Mouse (Mus musculus): ENCODE results near the gene Asgr1. TPM values are rescaled to one million over a fixed set of nuclear protein-coding genes. Genes with fewer than 3 reads are reported as not detected.

Asgr1 gene
- total RNA-seq, 2 experiments from 2014 or later, result 3.7 to 3.9 TPM

Small RNAs within 50 kb of the gene (microRNA-seq; reads per million reads assigned to microRNA genes)
- 9,879 reads per million, percentile 95 among the genes with 10 or more reads in this experiment for gene Mir324

Other genes starting within 250 kb of the Asgr1 start
- gene Tmem102, start 248.5 kb upstream of the Asgr1 start, total RNA-seq (2021), result not detected
- not detected for gene Gm39566, start 238.8 kb upstream of the Asgr1 start, total RNA-seq (2021)
- not detected for gene Spem2, start 235.6 kb upstream of the Asgr1 start, total RNA-seq (2021)
- 1 to 10 TPM in 1 of 2 experiments, under 1 TPM in 1; 0.93 to 1.1 TPM for gene Spem1, start 231.9 kb upstream of the Asgr1 start, total RNA-seq (2021)
- gene Nlgn2, start 216.3 kb upstream of the Asgr1 start, total RNA-seq (2021), result 100 to 1,000 TPM; 237 to 257 TPM
- 100 to 1,000 TPM; 140 to 155 TPM for gene Tmem256, start 215.6 kb upstream of the Asgr1 start, total RNA-seq (2021)
- 10 to 100 TPM; 46.2 to 52.1 TPM for gene Plscr3, start 207.7 kb upstream of the Asgr1 start, total RNA-seq (2021)
- not detected for gene Tnk1, start 195.4 kb upstream of the Asgr1 start, total RNA-seq (2021)
- gene Tmem95, start 176.1 kb upstream of the Asgr1 start, total RNA-seq (2021), result not detected
- 1 to 10 TPM in 1 of 2 experiments, under 1 TPM in 1; 0.38 to 1.0 TPM for gene Kctd11, start 172.7 kb upstream of the Asgr1 start, total RNA-seq (2021)
- under 1 TPM; 0.50 to 0.72 TPM for gene Acap1, start 158.5 kb upstream of the Asgr1 start, total RNA-seq (2021)
- gene 2810408A11Rik, start 153.1 kb upstream of the Asgr1 start, total RNA-seq (2021), result 10 to 100 TPM in 1 of 2 experiments, 1 to 10 TPM in 1; 8.3 to 10.7 TPM
- 100 to 1,000 TPM; 157 to 165 TPM for gene Neurl4, start 153.0 kb upstream of the Asgr1 start, total RNA-seq (2021)
- gene Gps2, start 140.2 kb upstream of the Asgr1 start, total RNA-seq (2021), result 10 to 100 TPM; 37.8 to 38.3 TPM
- 100 to 1,000 TPM; 539 to 555 TPM for gene Eif5a, start 132.1 kb upstream of the Asgr1 start, total RNA-seq (2021)
- gene Ybx2, start 118.3 kb upstream of the Asgr1 start, total RNA-seq (2021), result 10 to 100 TPM; 16.1 to 23.5 TPM
- 1 to 10 TPM; 1.7 to 3.2 TPM for gene Slc2a4, start 105.9 kb upstream of the Asgr1 start, total RNA-seq (2021)
- not detected for gene Cldn7, start 89.3 kb upstream of the Asgr1 start, total RNA-seq (2021)
- 100 to 1,000 TPM in 1 of 2 experiments, 10 to 100 TPM in 1; 89.3 to 102 TPM for gene Ctdnep1, start 72.9 kb upstream of the Asgr1 start, total RNA-seq (2021)
- 100 to 1,000 TPM; 112 to 116 TPM for gene Elp5, start 71.6 kb upstream of the Asgr1 start, total RNA-seq (2021)
- 100 to 1,000 TPM; 303 to 307 TPM for gene Gabarap, start 62.9 kb upstream of the Asgr1 start, total RNA-seq (2021)
- 10 to 100 TPM; 46.2 to 48.7 TPM for gene Phf23, start 58.3 kb upstream of the Asgr1 start, total RNA-seq (2021)
- 10 to 100 TPM; 38.8 to 40.1 TPM for gene Dvl2, start 53.5 kb upstream of the Asgr1 start, total RNA-seq (2021)
- gene Acadvl, start 38.7 kb upstream of the Asgr1 start, total RNA-seq (2021), result 10 to 100 TPM; 44.8 to 45.0 TPM
- gene Dlg4, start 37.1 kb upstream of the Asgr1 start, total RNA-seq (2021), result 100 to 1,000 TPM; 496 to 497 TPM
- gene Asgr2, start 38.6 kb downstream of the Asgr1 start, total RNA-seq (2021), result not detected
- gene Mgl2, start 76.2 kb downstream of the Asgr1 start, total RNA-seq (2021), result under 1 TPM; 0.30 to 0.95 TPM
- 1 to 10 TPM; 1.3 to 2.9 TPM for gene Clec10a, start 102.1 kb downstream of the Asgr1 start, total RNA-seq (2021)
- gene Slc16a11, start 158.7 kb downstream of the Asgr1 start, total RNA-seq (2021), result 10 to 100 TPM; 16.8 to 26.8 TPM
- gene Slc16a13, start 167.0 kb downstream of the Asgr1 start, total RNA-seq (2021), result 10 to 100 TPM; 14.8 to 15.2 TPM
- gene Bcl6b, start 175.7 kb downstream of the Asgr1 start, total RNA-seq (2021), result 1 to 10 TPM; 9.1 to 9.3 TPM
- 10 to 100 TPM; 64.2 to 73.1 TPM for gene 0610010K14Rik, start 183.8 kb downstream of the Asgr1 start, total RNA-seq (2021)
- 1 to 10 TPM; 8.5 to 8.6 TPM for gene Gm21988, start 185.7 kb downstream of the Asgr1 start, total RNA-seq (2021)
- gene Rnasek, start 185.8 kb downstream of the Asgr1 start, total RNA-seq (2021), result 100 to 1,000 TPM; 180 to 182 TPM
- under 1 TPM; 0.18 to 0.40 TPM for gene Alox12, start 201.3 kb downstream of the Asgr1 start, total RNA-seq (2021)

Data from left cerebral cortex, postnatal 4 days (tissue).